Mouse (Mus musculus) hindbrain, postnatal 0 days (tissue): ENCODE data around the gene Castor1. TPM values are rescaled to one million over a fixed set of nuclear protein-coding genes. Genes with fewer than 3 reads are reported as not detected.

Experiments used
- ATAC-seq: fragments of 200-750 bp; cut with Nextera tagmentation; 2 replicates; pipeline ENCODE4 v1.8.0; 2017; ENCODE audit warnings: mild to moderate bottlenecking, moderate TSS enrichment, moderate library complexity
- DNase-seq: peaks from one replicate; pipeline ENCODE4 v3.0.0-alpha.2; 2015; ENCODE audit warnings: low spot score
- H3K27ac ChIP-seq: fragments of 300-500 bp; sonication (generic); 2 replicates; pipeline ENCODE4 v1.5.1; 2014; ENCODE audit warnings: mild to moderate bottlenecking
- H3K27me3 ChIP-seq: fragments of 300-500 bp; sonication (generic); 2 replicates; pipeline ENCODE4 v1.6.1; 2014; ENCODE audit warnings: low read length, mixed read lengths; ENCODE audit not compliant: insufficient read depth
- H3K36me3 ChIP-seq: fragments of 300-500 bp; sonication (generic); 2 replicates; pipeline ENCODE4 v1.6.1; 2014; ENCODE audit warnings: low read length, mixed read lengths; ENCODE audit not compliant: insufficient read depth
- H3K4me1 ChIP-seq: fragments of 300-500 bp; sonication (generic); 2 replicates; pipeline ENCODE4 v1.6.1; 2014; ENCODE audit warnings: antibody characterized with exemption, low read length, mixed read lengths; ENCODE audit not compliant: insufficient read depth
- H3K4me2 ChIP-seq: fragments of 300-500 bp; sonication (generic); 2 replicates; pipeline ENCODE4 v1.6.1; 2014; ENCODE audit warnings: low read depth, mild to moderate bottlenecking, low read length, moderate library complexity, mixed read lengths
- H3K4me3 ChIP-seq: fragments of 300-500 bp; sonication (generic); 2 replicates; pipeline ENCODE4 v1.5.1; 2014; ENCODE audit warnings: low read length
- H3K9ac ChIP-seq: fragments of 300-500 bp; sonication (generic); replicated peaks from 2 replicates; pipeline ENCODE4 v1.6.1; 2014; ENCODE audit warnings: mild to moderate bottlenecking, low read length, moderate library complexity, mixed read lengths
- H3K9me3 ChIP-seq: fragments of 300-500 bp; sonication (generic); 2 replicates; pipeline ENCODE4 v1.6.1; 2016; ENCODE audit warnings: low read length, mixed read lengths
- CTCF ChIP-seq: IDR thresholded peaks from 2 replicates; pipeline ENCODE4 v1.5.1; 2016; ENCODE audit warnings: antibody characterized with exemption, control low read depth, low read depth
- WGBS: fragments of 180-500 bp; shearing (Covaris S2); extraction: QIAGEN DNeasy Blood & Tissue Kit; methylation state at CpG from one replicate; pipeline ENCODE4 v1.1.7; 2014; 5-methylcytosine and 5-hydroxymethylcytosine counted together
- polyA plus RNA-seq: library from polyadenylated mRNA; unstranded; fragments of >200 nt; fragmentation: Nextera tagmentation; extraction: Ambion mirVana; gene quantifications from 2 replicates; pipeline ENCODE4 v1.2.1, GENCODE M21; 2015
- total RNA-seq: library from RNA; depleted of rRNA; stranded (reverse); fragments of >200 nt; gene quantifications from 2 replicates; pipeline ENCODE4 v1.2.3, GENCODE M21; 2014

Gene Castor1
- total and polyA plus RNA-seq, 2 experiments from 2014 or later, result 10.6 to 20.6 TPM

GRCm38 (mm10) chr11:4215061-4215460 is 3.0 kb upstream of the Castor1 start:
- ATAC-seq (no peak), DNase-seq (no peak)
- Histone ChIP-seq H3K27me3 (no peaks in the 10 kb centered on the region), H3K27ac (no peak overlapping the region), H3K4me1 (peaks cover 4% of the 10 kb centered on the region; the same call in 1 of the 2 replicates), H3K36me3 (peaks cover 51% of the 10 kb centered on the region), H3K4me2 (no peak overlapping the region), H3K4me3 (no peak overlapping the region), H3K9ac (no peak overlapping the region), H3K9me3 (no peaks in the 10 kb centered on the region)
- no peak for TF ChIP-seq CTCF
- WGBS, result 86% methylated on average over 10 of the region's 10 CpGs

- ATAC-seq (peak; percentile 52; the same call in 1 of the 2 replicates), DNase-seq (no peak)
- H3K9me3 ChIP-seq, result no peaks in the 10 kb centered on the region
- WGBS, result 68% methylated on average over 9 of the region's 9 CpGs
- H3K4me3 ChIP-seq, result no peak overlapping the region
- no peak for TF ChIP-seq CTCF
- H3K27ac ChIP-seq, result peak overlapping the region; percentile 38
- peaks cover 4% of the 10 kb centered on the region; the same call in 1 of the 2 replicates for H3K4me1 ChIP-seq
- no peak overlapping the region for H3K4me2 ChIP-seq
- H3K9ac ChIP-seq, result no peak overlapping the region
- peaks cover 37% of the 10 kb centered on the region for H3K36me3 ChIP-seq
- H3K27me3 ChIP-seq, result no peaks in the 10 kb centered on the region
These were observed 1.6 kb upstream of the Castor1 start for GRCm38 (mm10) chr11:4216248-4217000.

GRCm38 (mm10) chr11:4218637-4219036 is 612 bp downstream of the Castor1 start:
- no peak for TF ChIP-seq CTCF
- Histone ChIP-seq H3K4me1 (peaks cover 4% of the 10 kb centered on the region; the same call in 1 of the 2 replicates), H3K9ac (peak overlapping the region; percentile 29; the same call in 1 of the 2 replicates), H3K4me3 (peak overlapping the region; percentile 32), H3K27ac (peak overlapping the region; percentile 37; the same call in 1 of the 2 replicates), H3K36me3 (peaks cover 22% of the 10 kb centered on the region), H3K27me3 (no peaks in the 10 kb centered on the region), H3K4me2 (peak overlapping the region; percentile 66), H3K9me3 (no peaks in the 10 kb centered on the region)
- 4% methylated on average over 6 of the region's 6 CpGs for WGBS
- ATAC-seq (no peak), DNase-seq (no peak)

GRCm38 (mm10) chr11:4219317-4219751 is 1.3 kb downstream of the Castor1 start:
- peaks cover 4% of the 10 kb centered on the region; the same call in 1 of the 2 replicates for H3K4me1 ChIP-seq
- peaks cover 15% of the 10 kb centered on the region for H3K36me3 ChIP-seq
- H3K9me3 ChIP-seq, result no peaks in the 10 kb centered on the region
- no peak for ATAC-seq
- H3K4me2 ChIP-seq, result no peak overlapping the region
- H3K9ac ChIP-seq, result no peak overlapping the region
- TF ChIP-seq CTCF, result peak; percentile 84
- DNase-seq, result peak; percentile 83
- peak overlapping the region; percentile 26; the same call in 1 of the 2 replicates for H3K27ac ChIP-seq
- H3K27me3 ChIP-seq, result no peaks in the 10 kb centered on the region
- no peak overlapping the region for H3K4me3 ChIP-seq
- 12% methylated on average over 2 of the region's 2 CpGs for WGBS

GRCm38 (mm10) chr11:4219908-4220307 is 1.9 kb downstream of the Castor1 start:
- H3K4me1 ChIP-seq, result peaks cover 4% of the 10 kb centered on the region; the same call in 1 of the 2 replicates
- WGBS, result 65% methylated on average over 9 of the region's 9 CpGs
- H3K36me3 ChIP-seq, result peaks cover 9% of the 10 kb centered on the region; the same call in 1 of the 2 replicates
- no peak for ATAC-seq
- DNase-seq, result no peak
- H3K9ac ChIP-seq, result no peak overlapping the region
- no peaks in the 10 kb centered on the region for H3K9me3 ChIP-seq
- H3K4me2 ChIP-seq, result no peak overlapping the region
- no peak overlapping the region for H3K4me3 ChIP-seq
- H3K27ac ChIP-seq, result no peak overlapping the region
- no peak for TF ChIP-seq CTCF
- H3K27me3 ChIP-seq, result no peaks in the 10 kb centered on the region

- Histone ChIP-seq H3K27me3 (no peaks in the 10 kb centered on the region), H3K9me3 (no peaks in the 10 kb centered on the region), H3K9ac (no peak overlapping the region), H3K4me1 (peaks cover 4% of the 10 kb centered on the region; the same call in 1 of the 2 replicates), H3K27ac (no peak overlapping the region), H3K4me2 (no peak overlapping the region), H3K4me3 (no peak overlapping the region), H3K36me3 (peaks cover under 1% of the 10 kb centered on the region; the same call in 1 of the 2 replicates)
- peak; percentile 55 for DNase-seq
- peak; percentile 85 for TF ChIP-seq CTCF
- 51% methylated on average over 28 of the region's 28 CpGs for WGBS
- no peak for ATAC-seq
These were observed 2.7 kb downstream of the Castor1 start for GRCm38 (mm10) chr11:4220443-4221400.
